Mouse (Mus musculus) C2C12 (cell line): ENCODE results near the gene Wasf2.

ENCODE experiments used
- CEBPB ChIP-seq: IDR thresholded peaks from one replicate; pipeline ENCODE4 v1.6.1; 2011; ENCODE audit warnings: low read depth, mild to moderate bottlenecking, control low read depth, moderate library complexity
- FOSL1 ChIP-seq: IDR thresholded peaks from one replicate; pipeline ENCODE4 v1.8.0; 2011; ENCODE audit warnings: mild to moderate bottlenecking, low read length; ENCODE audit not compliant: poor library complexity, insufficient read depth, severe bottlenecking
- USF1 ChIP-seq: IDR thresholded peaks from one replicate; pipeline ENCODE4 v1.6.1; 2011; ENCODE audit warnings: low read depth, mild to moderate bottlenecking, control low read depth, moderate library complexity

DNA sequence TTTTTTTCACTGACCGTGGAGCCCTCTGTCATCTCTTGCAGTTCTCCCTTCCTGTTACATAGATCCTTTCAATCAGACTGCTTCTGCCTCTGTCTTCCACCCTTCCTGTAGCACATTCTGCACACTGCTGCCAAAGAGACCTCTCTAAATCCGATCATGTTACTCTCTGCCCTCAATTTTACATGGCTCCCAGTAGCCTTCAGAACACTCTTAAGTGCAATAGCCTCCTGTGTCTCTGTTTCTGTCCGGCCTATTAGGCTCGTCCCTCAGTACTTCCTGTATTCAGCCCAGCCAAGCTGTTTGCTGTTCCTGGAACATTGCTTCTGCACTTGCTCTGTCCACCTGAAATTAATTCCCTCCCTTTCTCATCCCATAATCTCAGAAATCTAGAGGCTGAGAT lies 26.1 kb downstream of the Wasf2 start:
- TF ChIP-seq FOSL1 (no peak), USF1 (no peak), CEBPB (no peak)
